Comparison of ENCODE assay signal across 28 mouse cellular contexts in the genomic region with DNA sequence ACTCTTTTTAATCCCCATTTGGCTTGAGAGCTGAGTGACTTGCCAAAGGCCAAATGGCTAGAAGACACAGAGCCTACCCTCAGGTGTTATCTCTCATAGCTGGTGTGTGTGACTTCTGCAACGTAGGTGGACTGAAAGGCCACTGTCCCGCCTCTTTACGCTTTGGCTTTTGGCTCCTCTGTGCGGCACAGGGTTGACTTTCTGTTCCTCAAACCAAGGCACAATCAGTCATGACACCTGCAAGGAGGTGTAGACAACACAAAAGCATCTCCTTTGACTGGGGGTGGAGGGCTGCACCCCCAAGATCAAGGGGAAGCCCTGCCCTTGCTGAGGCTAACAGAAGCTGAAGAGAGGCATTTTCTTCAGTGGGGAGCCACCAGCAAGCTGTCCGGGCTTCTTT. TPM values are rescaled to one million over a fixed set of nuclear protein-coding genes. Genes with fewer than 3 reads are reported as not detected.
DNase-seq lines count a peak whose midpoint lies in the region; ATAC-seq and TF ChIP-seq lines count a peak whose summit lies in the region.
"Had no signal": no experiment of that assay in that cellular context is flagged by ENCODE, and none has a peak within 500 bp of the region (broad histone marks: within the 10 kb centered on the region; RNA-seq: fewer than 3 reads in every experiment).

No protein-coding gene starts in this region.

- H3K27me3 ChIP-seq in forebrain, embryonic 15.5 days = no peaks in the 10 kb centered on the region
- H3K27me3 ChIP-seq: forebrain, embryonic 13.5 days; heart, embryonic 13.5 days had no signal

- no peaks in the 10 kb centered on the region for H3K4me1 ChIP-seq in forebrain, embryonic 15.5 days
- H3K4me1 ChIP-seq: forebrain, embryonic 13.5 days had no signal

- ATAC-seq in megakaryocyte-erythroid progenitor cell, adult 5-6 weeks (replicated peaks; ENCODE audit: low FRiP score, low TSS enrichment, poor library complexity, severe bottlenecking) = peak; percentile 64
- no peak for ATAC-seq in forebrain, embryonic 15.5 days (replicated peaks)
- ATAC-seq: CD4-positive, CD25-positive, alpha-beta regulatory T cell, adult 4 months; forebrain, embryonic 13.5 days; forebrain, postnatal 0 days; hindbrain, postnatal 0 days had no signal

- no peak overlapping the region for H3K4me2 ChIP-seq in forebrain, embryonic 15.5 days (replicated peaks)
- H3K4me2 ChIP-seq: forebrain, embryonic 13.5 days; heart, embryonic 13.5 days; hindbrain, embryonic 14.5 days had no signal

- peak; percentile 7 for DNase-seq in gastrocnemius, adult 2 months
- no peak for DNase-seq in gastrocnemius, adult 8-10 months (ENCODE audit: low spot score in 2 of 2)
- DNase-seq in thymus, postnatal 14 days = peak; percentile 19
- no peak for DNase-seq in thymus, postnatal 0 days (ENCODE audit: low spot score)
- no peak for DNase-seq in right cerebral cortex, postnatal 4 days
- DNase-seq: adrenal gland, adult 2 months; adrenal gland, postnatal 14 days; cerebellum, adult 11 months; cerebellum, adult 2 months; cerebellum, adult 9-11 months; cerebellum, postnatal 25 days; forebrain, postnatal 0 days; gastrocnemius, postnatal 10 days; gastrocnemius, postnatal 36 days; heart, adult 2 months; heart, postnatal 14 days; heart, postnatal 4 days had no signal

- no peak overlapping the region for H3K4me3 ChIP-seq in gastrocnemius, adult 2 months
- H3K4me3 ChIP-seq in forebrain, embryonic 15.5 days = no peak overlapping the region
- H3K4me3 ChIP-seq: forebrain, embryonic 10.5 days; forebrain, embryonic 13.5 days; heart, adult 2 months; heart, embryonic 10.5 days; heart, embryonic 13.5 days had no signal

- H3K36me3 ChIP-seq in forebrain, embryonic 15.5 days = no peaks in the 10 kb centered on the region
- H3K36me3 ChIP-seq: forebrain, embryonic 10.5 days; heart, embryonic 10.5 days; heart, embryonic 13.5 days had no signal

- no peak overlapping the region for H3K9ac ChIP-seq in forebrain, embryonic 15.5 days (replicated peaks)
- H3K9ac ChIP-seq: forebrain, embryonic 13.5 days; forebrain, postnatal 0 days; heart, embryonic 13.5 days; hindbrain, embryonic 14.5 days had no signal

- H3K27ac ChIP-seq in gastrocnemius, adult 2 months = no peak overlapping the region
- no peak overlapping the region for H3K27ac ChIP-seq in forebrain, embryonic 15.5 days (replicated peaks)
- H3K27ac ChIP-seq: forebrain, embryonic 10.5 days; forebrain, embryonic 13.5 days; heart, embryonic 13.5 days; hindbrain, embryonic 14.5 days; hindbrain, postnatal 0 days had no signal

- no peaks in the 10 kb centered on the region for H3K9me3 ChIP-seq in forebrain, embryonic 15.5 days
- H3K9me3 ChIP-seq: forebrain, embryonic 10.5 days; heart, embryonic 10.5 days had no signal

- intact Hi-C loops in gastrocnemius, adult 2 months (cut with DNase I) = no loop called here

- WGBS in forebrain, embryonic 15.5 days = 85% methylated on average over 5 of the region's 5 CpGs

- no peak for TF ChIP-seq CTCF in gastrocnemius, adult 2 months (IDR thresholded peaks at IDR 0.05)

RNA-seq across cellular contexts. Expression of gene Mn1, which starts 50.5 kb away (rescaled TPM):
- total RNA-seq in gastrocnemius, adult 2 months (2021) = 10 to 100 TPM; 43.9 to 85.9 TPM
- 10 to 100 TPM; 28.0 to 63.4 (median 39.8) TPM for total RNA-seq in gastrocnemius, adult 8-10 months (2022)
- polyA plus RNA-seq in thymus, postnatal 0 days (2015; fragmentation: Nextera tagmentation; extraction: Ambion mirVana) = 2.7 and 2.9 TPM in 2 replicates
- total RNA-seq in megakaryocyte-erythroid progenitor cell, adult 5-6 weeks (2014; fragmentation: Nextera tagmentation) = 0.25 and 0.66 TPM in 2 replicates
- 0.72 and 0.94 TPM in 2 replicates for total RNA-seq in megakaryocyte-erythroid progenitor cell, adult 5-6 weeks (2017)
- 102 and 109 TPM in 2 replicates for polyA plus RNA-seq in forebrain, embryonic 15.5 days (2015; fragmentation: Nextera tagmentation; extraction: Ambion mirVana)
- total RNA-seq: MEL had no signal
- polyA plus RNA-seq: C2C12; CD4-positive, CD25-positive, alpha-beta regulatory T cell, adult 4 months had no signal

Comparison
In these comparisons a context has a peak if more than half of its experiments do, and no peak if none do; other contexts are left out.
1. DNase-seq: peak in gastrocnemius, adult 2 months (single experiment) and thymus, postnatal 14 days (single experiment); none in gastrocnemius, adult 8-10 months (0 of 2), thymus, postnatal 0 days (single experiment) and right cerebral cortex, postnatal 4 days (single experiment).
2. RNA of gene Mn1, which starts 50.5 kb away (total RNA-seq): 43.9 to 85.9 TPM in gastrocnemius, adult 2 months and 28.0 to 63.4 TPM in gastrocnemius, adult 8-10 months; 0.25 to 0.94 TPM in megakaryocyte-erythroid progenitor cell, adult 5-6 weeks; every median in the first group is over 10 times any median in the second.